Mouse (Mus musculus) adrenal gland, postnatal 36 days (tissue): ENCODE data around the gene Dnah8. TPM values are rescaled to one million over a fixed set of nuclear protein-coding genes. Genes with fewer than 3 reads are reported as not detected.

Source experiments
- DNase-seq, 2 experiments: peaks; one replicate each; pipeline ENCODE4 v3.0.0; 2021; ENCODE audit warnings: mixed read lengths in 1 of 2
- total RNA-seq, 2 experiments: library from RNA; stranded (reverse); gene quantifications; 2 replicates each; pipeline ENCODE4 v1.2.3; 2021

The Dnah8 gene
- total RNA-seq, 2 experiments from 2014 or later, result 0.36 to 0.46 TPM

DNA sequence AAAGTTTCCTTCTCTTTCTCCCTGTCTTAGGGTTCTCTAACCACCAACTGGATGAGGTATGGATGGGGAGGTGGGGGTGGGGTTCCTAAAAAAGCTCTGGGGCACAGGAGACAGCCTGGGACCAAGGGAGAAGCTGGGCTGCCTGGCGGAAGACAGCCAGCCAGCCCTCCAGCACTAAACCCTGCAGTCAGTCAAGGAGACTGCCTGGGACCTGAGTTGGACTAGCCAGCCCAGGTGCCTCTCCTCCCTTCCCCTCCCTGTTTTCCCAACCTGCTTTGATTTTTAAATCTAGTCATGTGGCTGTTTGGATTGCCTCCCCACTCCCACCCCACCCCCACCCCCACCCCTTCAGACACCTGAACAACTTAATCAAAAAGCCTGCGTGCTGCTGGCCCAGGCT lies 256.8 kb downstream of the Dnah8 start:
- no peak for DNase-seq

- DNase-seq, result no peak
Observed at GRCm38 (mm10) chr17:30882206-30882605, 258.1 kb downstream of the Dnah8 start.

DNA sequence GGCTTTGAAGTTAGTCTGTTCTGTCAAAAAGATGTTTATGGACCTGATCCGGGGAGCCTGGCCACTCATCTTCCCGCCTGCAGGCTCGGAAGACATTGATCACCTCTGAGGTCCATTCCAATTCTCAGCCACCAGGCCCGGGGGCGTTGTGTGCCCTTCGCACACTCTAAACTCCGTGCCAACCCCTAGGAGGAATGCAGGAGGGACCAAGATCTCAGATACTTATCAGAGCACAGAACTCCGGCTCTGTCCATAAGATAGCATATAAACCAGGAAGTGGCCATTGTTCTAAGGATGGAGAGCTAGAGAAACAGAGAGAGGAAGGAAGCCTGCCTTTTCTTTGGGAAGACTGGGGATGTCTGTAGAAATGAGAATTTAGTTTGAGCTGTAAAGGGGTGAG lies 259.4 kb downstream of the Dnah8 start:
- DNase-seq, result no peak

- DNase-seq, result no peak
Observed at GRCm38 (mm10) chr17:30892086-30892485, 267.9 kb downstream of the Dnah8 start.

DNA sequence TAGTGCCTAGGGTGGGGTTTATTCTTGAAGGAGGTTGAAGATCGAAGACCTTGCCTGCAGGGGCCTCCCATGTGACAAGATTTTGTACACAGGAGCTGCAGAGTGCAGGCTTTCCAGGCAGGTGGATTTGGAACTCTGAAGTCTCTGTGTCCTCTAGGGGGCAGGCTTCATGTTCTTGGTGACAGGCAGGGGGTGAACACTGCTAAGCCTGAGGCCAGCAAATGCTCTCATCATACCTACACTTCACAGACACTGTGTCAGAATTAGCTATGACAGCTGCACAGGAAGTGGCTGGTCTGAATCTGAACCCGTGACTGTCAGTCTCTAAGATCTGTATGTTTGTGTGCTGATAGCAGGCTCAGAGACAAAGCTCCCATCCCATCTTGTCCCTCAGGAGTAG lies 268.6 kb downstream of the Dnah8 start:
- DNase-seq, result no peak

GRCm38 (mm10) chr17:30897075-30897474 lies 272.9 kb downstream of the Dnah8 start:
- no peak for DNase-seq

DNA sequence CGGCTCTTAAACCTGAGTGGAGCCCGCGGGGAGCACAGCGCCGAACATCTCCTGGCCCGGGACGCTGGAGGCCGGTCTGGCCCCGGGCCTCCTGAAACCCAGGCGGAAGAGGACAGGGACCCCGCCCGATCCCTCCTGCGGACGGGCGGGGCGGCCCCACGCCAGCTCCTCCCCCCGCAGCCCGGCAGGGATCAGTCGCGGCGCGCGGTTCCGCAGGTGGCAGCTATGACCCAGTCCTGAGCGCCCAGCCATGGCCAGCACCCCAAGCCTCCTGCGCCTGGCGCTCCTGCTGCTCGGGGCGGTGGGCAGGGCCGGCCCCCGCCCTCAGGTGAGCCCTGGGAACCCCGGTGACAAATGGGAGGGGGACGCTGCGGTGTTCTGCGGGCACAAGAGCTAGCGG lies 277.5 kb downstream of the Dnah8 start, which contains the start of gene Glp1r:
Gene Glp1r (plus strand): TSS at position 191 of the 400 bp plus-strand sequence.
- DNase-seq, result peak; percentile 24 to 35

- DNase-seq, result no peak
Observed at GRCm38 (mm10) chr17:30904096-30904495, 279.9 kb downstream of the Dnah8 start.

DNA sequence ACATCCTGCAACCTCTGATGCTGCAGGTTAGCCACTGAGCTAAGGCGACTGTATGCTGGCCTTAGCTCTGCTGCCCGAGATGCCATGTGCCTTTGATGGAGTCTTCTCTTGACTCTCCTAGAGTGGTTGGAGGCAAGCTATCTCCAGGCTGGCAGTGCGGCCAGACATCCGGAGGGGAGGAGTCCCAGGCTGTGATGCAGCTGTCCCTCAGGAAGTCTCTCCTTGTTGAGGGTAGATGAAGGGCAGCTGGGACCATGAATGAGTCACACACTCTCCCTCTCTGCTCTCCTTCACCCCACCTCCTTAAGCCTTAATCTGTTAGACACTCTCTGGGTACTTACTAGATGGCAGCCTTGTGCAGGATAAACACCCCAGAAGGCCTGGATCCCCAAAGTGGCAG lies 283.4 kb downstream of the Dnah8 start:
- DNase-seq, result no peak

DNA sequence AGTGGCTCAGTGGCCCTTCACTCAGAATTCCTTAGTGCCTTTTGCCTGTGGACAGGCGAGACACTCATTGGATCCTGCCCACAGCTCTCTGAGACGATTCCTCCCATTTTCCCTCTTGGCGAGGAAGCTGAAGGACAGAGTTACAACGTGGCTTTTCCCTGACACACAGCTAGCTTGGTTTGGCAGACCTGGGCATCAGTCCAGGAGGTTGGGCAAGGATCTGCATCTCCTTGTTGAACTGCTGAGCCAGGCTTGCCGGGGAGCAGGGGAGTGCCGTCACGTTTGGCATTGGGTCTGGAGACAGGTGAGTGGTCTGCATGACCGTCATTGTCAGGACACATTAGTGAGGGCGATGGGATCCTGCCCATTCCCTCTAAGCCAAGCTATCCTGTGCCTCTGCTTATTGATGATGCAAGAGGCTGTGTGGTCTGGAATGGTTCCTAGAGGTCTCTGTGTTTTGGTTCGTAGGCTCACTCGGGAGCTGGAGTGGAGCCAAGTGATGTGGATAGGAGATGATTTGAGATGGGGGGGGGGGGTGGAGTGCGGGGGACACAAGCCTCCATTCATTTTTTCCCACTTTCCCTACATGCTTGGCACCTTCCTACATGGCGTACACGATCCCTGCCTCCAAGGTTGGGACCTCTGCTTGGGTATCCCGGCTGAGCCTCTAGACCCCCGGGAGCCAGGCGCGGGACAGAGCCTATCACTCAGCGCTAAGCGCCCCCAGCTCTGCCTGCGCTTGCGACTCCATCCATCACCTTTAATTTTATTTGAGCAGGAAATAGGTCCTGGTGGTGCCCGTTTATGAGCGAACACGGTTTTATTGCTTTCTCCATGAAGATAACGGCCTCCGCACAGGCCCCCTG lies 286.9 kb downstream of the Dnah8 start:
- DNase-seq, result peak; percentile 63 to 80

GRCm38 (mm10) chr17:30911732-30912088 lies 287.6 kb downstream of the Dnah8 start:
- no peak for DNase-seq

GRCm38 (mm10) chr17:30912536-30912935 lies 288.4 kb downstream of the Dnah8 start:
- DNase-seq, result no peak

GRCm38 (mm10) chr17:30914264-30914663 lies 290.1 kb downstream of the Dnah8 start:
- no peak for DNase-seq

DNA sequence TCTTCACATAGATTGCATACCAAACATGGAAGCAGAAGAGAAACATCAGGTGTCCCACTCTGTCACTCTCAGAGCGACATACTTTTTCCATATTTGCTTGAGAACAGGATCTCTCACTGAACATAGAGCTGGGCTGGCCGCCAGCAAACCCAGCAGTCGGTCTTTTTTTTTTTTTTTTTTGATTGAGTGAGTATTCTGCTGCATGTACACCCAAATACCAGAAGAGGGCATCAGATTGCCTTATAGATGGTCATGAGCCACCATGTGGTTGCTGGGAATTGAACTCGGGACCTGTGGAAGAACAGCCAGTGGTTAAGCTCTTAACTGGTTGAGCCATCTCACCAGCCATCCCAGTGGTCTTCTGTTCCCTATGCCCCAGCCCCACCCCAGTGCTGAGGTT lies 299.4 kb downstream of the Dnah8 start:
- DNase-seq, result no peak

Other genes with a start within 250 kb of the Dnah8 start
- 10 to 100 TPM; 35.6 to 45.4 TPM for gene Btbd9, start 47.9 kb upstream of the Dnah8 start, total RNA-seq
- gene Glo1, start 2.5 kb downstream of the Dnah8 start, total RNA-seq, result 100 to 1,000 TPM; 134 to 137 TPM